Mouse (Mus musculus) kidney, postnatal 36 days (tissue): ENCODE results near the gene Snip1.

Source experiments
- DNase-seq, 2 experiments: peaks; one replicate each; pipeline ENCODE4 v3.0.0; 2021 to 2022; ENCODE audit warnings: mixed read lengths in 2 of 2

Snip1 gene

DNA sequence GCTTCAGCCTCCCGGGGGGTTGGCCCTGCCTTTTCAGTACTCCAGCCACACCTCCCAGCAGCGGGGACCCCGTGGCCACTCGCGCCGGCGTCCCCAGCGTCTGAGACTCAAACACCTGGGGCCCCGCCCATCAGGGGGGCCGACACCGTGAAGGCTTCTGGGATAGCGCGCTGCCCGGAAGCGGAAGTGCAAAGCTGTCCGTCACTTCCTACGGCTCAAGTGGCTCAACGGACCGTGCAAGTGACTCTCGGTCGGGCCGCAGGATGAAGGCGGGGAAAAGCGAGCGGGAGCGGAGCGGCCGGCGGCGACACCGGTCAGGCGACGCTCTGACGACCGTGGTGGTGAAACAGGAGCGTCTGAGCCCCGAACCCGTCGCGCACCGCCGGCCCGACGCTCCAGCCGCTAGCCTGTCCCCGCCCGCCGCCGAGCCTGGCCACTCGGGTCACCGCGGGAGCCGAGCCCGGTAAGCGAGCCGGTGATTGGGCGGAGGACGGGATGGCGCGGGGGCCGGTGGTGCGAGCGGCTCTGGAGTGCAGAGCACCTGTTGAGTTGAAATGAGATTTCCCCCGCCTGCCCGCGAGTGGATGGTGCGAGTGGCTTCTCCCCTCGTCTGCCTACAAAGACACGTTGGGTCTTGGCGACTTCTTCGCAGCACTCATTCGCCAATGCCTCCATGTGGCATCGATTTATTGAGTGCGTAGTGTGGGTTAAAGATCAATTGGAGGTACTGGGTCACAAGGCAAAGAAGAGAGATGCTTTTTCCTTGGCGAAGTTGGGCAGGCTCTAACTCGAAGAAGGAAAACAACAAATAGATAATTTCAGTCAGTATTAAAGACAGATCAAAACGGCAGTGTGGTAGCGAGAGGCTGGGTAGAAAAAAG, at the start of gene Snip1:
TSS of gene Snip1 (plus strand) at position 183 of the 881 bp plus-strand sequence.
- DNase-seq, result peak; percentile 96 to 97

DNA sequence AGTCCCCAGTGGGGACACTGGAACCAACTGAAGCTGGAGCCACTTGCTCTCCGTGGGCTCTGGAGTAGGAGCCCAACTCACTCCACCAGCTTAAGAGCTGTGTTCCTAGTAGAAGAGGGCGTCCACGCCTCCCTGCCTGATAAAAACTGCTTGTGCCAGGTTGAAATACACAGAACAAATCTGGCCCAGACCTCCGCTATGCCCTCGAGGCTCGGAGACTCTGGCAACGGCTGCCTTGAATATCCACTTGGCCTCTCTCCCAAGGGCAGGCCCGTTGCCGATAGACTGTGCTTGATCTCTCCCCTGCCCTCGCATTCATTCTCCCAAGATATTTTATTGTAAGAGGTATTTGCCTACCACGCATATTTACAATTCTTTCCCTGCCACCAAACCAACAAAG, 49.0 kb upstream of the Snip1 start:
- no peak for DNase-seq

DNA sequence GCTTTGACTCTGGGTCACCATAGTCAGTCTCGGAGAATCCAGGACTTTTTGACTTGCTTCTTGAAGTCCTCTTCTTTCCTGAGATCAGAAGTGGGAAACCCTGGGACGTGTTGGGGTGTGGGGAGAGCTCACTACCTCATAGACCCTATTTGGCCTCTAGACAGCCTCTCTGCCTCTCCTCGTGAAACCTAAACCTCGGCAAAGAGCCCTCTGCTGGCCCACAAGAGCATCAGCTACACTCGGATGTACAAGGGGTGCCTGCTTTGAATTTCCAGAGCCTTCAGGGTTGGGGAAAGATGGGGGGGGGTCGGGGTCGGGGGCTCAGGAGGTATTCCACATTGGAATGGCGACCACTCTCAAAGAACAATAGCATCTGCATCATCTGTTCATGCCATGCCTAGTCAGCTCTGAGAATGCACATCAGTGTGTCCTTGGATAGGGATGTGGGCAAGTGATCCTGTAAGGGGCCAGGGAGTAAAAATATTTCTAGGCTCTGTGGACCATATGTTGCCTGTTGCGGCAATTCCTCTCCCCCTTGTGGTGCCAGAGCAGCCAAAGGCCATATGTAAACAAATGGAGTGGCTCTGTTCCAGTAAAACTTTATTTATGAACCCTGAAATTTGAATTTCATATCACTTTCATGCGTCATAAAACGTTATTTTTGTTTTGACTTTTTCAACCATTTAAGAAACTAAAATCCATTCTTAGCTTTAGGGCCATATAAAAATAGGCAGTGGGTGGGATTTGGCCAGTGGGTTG, 45.5 kb upstream of the Snip1 start:
- DNase-seq, result peak in 1 of 2 experiments; percentile 31

DNA sequence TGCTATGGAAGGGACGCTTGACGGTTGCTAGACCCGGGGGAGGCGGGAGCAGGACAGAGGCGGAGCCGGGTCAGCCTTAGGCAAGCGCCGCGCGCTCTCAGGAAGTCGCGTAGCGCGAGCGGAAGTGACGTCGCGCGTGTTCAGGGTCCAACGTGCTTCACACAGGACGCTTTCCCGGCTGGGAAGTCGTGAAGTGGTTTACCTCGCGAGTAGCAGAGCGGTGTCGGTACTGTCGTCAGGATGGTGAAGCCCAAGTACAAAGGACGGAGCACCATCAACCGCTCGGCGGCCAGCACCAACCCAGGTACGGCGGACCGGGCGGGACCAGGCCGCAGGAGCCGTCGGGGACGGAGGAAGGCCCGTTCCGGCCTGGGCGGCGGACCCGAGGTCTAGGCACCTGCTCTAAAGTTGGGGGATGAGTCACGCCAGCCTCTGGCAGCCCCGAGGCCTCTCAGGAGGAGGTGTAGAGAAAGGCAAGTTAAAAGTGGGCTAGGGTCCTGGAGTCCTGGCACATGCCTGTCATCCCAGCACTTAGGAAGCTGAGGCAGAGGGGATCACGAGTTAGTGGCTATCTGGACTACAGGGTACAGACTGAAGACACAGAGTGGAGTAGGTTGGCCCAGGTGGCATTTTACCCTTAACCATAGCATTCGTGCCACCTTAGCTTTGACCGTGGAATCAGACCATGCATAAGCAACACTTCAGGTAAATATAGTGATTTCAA, 36.4 kb upstream of the Snip1 start:
- peak; percentile 97 to 99 for DNase-seq

DNA sequence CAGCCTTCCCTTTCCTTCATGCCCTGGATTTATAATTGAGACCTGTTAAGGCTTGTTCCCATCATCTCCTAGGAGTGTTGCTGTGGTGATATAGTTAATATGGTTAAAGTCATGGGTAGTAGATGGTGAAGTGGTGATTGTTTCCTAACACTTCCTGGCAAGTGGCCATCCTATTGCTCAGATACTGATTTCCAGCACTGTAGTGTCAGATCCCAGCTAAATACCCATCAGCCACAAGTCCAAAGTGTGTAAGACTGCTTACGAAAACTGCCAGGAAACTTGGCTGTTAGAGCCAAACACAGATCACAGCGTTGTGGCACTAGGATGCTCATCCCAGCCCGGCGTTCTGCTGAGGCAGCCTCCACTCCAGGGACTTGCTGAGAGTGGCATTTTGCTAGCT, 32.1 kb upstream of the Snip1 start:
- no peak for DNase-seq

DNA sequence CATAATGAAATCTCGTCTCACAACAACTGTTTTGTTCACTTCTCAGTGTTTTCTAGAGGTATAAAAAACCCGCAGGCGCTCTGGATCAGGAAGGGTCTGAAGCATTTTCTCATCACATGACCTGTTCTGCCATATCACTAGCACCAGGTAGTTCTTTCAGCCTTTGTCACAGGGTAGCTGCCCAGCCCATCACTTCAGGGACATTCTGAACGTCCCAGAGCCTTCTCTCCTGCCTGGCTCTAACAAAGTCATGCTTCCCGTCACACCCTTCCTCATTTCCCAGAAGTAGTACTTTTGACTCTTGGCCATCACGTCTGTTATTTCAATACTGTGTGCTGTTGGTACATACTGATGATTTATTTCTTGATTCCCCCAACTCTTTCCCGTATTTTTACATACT, 22.0 kb upstream of the Snip1 start:
- no peak for DNase-seq

DNA sequence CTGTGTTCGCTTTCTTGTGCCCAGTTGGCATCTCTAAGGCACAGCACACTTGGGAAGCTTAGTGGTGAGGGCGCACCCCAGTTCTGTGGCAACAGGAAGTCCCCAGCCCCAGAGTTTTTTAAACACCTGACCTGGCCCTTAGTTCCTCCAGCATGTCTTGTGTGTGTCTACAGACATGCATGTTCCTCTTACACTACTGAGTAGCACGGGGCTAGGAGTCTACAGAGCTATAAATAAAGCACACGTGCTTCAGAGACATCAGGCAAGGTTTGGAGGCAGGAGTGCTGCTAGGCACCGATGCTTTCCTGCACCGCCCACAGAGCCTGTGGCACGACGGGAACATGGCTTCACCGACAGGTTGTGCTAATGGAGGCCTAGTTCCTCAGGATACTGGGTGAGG, 11.1 kb upstream of the Snip1 start:
- DNase-seq, result no peak

DNA sequence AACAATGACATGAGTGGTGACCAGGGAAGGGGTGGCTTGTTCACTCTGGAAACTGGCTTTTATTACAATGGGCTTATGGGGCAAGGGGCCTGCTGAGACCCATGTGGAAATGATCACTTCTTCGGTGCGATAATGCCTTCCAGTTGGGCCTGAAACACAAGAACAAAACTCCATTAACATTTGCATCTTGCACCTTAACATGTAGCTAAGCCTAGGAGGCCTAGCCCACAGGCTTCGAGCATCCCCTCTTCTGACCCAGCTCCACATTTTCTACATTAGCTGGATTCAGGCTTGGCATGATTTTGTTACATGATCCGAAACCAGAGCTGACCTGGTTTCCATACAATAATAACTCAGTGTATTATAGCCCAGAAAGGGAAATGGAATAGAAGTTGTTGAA, 10.0 kb upstream of the Snip1 start:
- DNase-seq, result no peak

DNA sequence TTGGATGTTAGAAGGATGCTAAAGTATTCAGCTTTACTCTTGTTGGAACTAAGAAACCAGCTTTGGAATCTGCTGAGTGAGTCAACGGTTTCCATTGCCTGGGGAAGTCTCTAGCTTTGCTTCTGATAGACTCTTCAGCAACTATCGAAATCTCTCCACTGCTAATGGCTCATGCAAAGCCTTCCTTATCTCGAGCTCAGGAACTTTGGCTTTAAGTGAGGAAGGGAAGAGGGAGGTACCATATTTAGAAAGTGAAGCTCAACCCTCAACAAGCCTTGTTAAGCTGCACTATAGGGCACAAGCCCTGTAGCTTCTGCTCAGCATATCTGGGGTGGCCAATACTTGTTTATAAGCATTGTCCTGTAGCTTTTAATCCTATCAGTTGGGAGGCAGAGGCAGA, 9.2 kb upstream of the Snip1 start:
- no peak for DNase-seq

DNA sequence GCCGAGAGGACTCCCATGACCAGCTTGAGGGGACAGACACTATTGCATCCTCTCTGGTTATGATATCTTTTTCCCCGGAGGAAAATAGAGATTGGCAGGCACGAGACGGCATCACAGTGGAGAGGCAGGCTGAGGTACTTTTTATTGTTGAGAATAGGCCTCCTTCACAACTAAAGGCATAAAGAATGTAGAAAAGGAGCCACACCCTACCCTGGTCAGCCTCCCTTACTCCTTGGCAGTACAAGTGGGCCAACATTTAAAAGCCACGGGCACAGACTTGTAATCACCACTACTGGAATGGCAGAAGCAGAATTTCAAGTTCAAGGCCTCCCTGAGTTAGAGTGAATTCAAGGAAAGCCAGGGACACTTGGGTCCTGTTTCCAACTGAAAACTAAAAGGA, 8.4 kb upstream of the Snip1 start:
- DNase-seq, result no peak

DNA sequence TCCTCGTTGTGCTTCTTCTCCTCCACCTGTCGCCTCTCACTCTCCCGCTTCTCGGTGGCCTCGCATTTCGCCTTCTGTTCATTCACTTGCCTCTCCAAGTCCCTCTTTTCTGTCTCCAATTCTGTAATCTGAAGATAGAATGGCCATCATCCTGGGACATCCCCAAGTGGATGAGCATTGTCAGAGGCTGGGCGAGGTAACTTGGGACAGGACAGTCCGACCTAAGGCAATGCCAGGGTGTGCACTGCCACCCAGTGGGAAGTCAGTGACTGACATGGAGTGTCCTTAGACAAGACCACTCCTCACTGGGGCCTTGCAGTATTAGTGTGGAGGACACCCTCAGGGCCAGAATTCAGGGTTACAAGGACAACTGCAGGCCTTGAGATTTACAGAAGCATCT, 7.4 kb upstream of the Snip1 start:
- DNase-seq, result peak; percentile 47 to 76

DNA sequence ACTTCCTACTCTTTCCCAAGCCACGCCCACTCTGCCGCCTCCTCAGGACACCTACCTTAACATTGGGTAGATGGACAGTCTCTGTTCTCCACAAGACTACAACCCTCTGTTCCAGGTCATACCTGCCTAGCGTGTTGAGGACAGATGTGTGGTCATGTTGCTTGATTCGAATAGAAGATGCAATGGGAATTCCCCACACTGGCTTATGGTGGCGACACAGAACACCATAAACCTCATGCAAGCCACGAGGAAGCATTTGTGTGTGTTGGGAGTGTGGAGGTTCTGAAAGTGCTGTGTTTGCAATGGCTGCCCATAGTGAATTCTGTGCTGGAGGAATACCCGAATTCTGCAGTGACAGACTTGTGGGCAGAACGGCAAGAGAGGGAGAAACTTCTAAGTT, 2.6 kb upstream of the Snip1 start:
- DNase-seq, result no peak

DNA sequence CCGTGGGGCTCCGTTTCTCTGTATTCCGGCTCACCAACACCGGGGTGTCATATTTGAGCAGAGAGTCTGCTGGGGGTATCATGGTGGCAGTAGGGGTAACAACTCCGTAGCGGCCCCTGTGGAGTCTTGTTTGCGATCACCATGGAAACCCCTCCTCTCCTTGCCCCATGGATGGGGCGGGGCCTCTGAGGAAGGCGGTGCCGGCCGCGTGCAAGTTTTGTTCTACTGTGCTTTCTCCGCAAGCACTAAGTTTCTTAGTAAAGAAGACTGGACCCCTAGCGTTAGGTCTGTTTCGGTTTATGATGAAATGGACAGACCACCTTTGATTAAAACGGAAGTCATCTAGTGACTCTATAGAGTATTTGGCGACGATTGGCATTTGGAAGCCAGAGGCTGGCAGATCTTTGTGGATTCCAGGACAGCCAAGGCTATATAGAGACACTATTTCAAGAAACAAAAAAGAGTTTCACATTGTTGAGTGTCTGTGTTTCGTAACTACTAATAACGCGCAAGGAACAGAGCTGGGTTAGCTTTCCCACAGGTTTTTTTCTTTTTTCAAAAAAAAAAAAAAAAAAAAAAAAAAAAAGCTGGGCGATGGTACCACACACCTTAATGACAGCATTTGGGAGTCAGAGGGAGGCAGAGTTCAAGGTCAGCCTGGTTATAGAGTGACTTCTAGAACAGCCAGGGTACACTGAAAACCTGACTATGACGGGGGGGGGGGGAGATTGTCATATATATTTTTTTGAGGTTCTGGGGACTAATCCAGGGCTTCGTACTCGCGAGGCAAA, 760 bp upstream of the Snip1 start, which contains the start of gene Dnali1:
TSS of gene Dnali1 (minus strand) at position 187 of the 791 bp plus-strand sequence.
- DNase-seq, result peak; percentile 72 to 85

DNA sequence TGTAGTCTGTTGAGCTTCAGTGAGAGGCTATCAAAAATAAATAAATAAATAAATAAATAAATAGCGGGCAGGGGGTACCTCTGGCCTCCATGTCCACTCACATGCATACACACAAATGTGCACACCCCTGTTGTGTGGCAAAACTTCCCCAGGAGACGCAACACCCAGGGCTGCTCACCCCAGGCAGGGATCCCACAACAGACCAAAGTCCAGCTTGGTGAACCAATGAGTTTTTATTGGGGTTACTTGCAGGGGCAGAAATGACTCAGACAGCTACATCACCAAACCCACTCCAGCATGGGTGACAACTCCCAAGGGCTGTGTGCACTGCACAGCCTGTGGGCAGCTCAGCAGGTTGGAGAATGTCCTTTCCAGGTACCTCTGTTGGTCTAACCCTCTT, 11.2 kb downstream of the Snip1 start:
- DNase-seq, result peak in 1 of 2 experiments; percentile 23

DNA sequence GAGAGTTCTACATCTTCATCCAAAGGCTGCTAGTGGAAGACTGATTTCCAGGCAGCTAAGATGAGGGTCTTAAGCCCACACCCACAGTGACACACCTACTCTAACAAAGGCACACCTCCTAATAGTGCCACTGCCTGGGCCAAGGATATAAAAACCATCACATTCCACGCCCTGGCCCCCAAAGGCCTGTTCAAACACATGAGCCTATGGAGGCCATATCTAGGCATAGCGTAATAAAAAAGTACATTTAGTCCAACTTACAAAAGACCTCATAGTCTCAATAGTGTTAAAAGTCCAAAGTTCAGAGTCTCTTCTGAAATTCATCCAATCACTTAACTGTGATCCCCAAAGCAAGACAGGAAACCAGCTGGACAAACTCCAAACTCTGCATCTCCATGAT, 12.2 kb downstream of the Snip1 start:
- no peak for DNase-seq

DNA sequence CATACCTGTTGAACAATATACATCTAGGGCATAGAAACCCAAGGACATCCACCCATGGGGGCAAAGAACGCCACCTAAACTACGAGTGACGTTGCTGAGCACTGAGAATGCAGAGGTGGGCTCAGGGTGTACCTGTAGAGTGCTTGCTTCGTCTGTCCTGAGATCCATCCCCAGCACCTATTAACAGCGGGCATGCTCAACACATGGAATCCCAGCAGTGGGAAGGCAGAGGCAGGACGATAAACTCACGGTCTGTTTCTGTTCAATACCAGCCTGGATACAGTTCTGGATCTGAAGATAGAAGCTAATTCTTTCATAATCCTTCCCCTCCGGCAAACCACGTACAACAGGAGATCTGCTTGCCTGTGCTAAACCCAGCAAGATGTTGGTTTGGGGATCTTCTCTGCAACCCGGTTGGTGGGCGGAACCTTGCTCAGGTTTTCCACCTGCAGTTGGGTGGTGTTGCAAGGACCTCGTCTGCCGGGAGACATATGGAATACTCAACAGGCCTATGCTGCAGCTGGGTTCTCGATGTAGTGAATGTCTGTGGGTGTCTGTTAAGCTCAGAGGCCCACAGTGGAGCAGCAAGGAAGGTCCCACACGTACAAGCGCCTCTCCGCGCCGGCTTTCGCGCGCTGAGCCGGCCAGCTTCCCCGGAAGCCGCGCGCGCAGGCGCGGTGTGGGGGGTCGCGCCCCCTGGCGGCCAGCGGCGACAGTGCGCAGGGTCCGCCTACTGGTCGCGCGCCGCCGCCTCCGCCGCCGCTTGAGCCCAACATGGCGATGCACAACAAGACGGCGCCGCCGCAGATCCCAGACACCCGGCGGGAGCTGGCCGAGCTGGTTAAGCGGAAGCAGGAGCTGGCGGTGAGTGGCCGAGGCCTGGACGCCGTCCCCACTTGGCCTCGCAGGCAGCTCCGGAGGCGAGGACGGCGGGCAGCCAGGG, 18.2 kb downstream of the Snip1 start, which contains the start of gene Meaf6:
TSS of gene Meaf6 (plus strand) at position 732 of the 943 bp plus-strand sequence.
- peak; percentile 86 to 94 for DNase-seq

DNA sequence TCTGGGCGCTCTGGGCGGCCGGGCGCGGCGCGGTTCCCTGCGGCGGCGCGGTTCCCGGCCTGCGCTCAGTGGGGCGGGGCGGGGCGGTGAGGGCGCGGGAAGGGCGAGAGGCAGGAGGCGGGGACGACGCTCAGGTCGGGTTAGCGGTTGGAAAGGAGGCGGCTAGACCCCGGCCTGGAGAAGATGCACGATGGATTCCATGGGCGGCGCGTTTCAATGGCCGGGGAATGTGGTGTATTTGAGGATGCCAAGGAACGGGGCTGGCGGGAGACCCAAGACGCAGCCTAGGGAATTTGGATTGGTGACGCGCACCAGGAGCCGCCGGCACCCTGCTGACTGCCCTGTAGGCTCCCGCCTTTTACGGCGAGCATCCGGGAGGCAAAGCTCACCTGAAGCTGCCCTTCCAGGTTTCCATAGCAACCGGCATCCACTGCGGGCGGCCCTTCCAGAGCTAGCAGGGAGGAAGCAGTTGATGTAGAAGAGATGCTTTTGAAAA, 18.9 kb downstream of the Snip1 start:
- DNase-seq, result peak; percentile 66 to 90

DNA sequence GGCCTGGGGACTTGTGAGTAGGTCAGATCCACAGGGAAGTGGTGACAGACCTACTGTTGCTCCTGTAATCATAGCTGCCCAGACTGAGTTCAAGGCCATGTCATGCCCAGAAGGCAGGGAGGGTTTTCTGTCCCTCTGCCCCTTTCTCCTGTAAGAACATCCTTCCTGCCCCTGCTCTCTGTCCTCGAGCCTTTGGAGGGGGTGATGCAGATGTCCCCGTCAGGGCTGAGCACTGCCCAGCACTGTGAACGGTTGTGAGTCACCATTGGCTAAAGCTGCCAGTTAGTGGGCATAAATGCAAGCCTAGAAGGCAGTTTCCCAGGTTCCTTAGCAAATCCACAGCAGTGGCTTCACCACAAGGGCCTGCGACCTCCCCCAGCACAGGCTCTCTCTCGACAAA, 26.6 kb downstream of the Snip1 start:
- no peak for DNase-seq

DNA sequence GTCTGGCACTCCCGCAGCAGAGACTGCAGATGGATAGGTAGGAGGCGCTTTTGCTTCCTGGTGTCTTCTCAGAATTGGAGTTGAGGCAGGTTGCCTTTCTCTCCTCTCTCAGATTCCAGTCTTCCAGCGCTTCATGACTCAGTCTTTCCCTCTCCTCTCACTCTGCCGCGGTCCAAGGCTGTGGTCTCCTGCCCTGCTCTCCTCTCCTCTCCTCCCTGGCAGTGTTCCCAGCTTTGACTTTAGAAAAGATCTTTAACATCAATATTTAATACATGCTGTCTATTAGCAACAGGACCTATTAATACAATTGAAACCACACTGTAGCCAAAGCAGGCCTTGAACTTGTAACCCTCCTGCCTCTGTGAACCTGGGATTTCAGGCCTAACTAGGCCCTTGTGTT, 29.6 kb downstream of the Snip1 start:
- DNase-seq, result no peak

DNA sequence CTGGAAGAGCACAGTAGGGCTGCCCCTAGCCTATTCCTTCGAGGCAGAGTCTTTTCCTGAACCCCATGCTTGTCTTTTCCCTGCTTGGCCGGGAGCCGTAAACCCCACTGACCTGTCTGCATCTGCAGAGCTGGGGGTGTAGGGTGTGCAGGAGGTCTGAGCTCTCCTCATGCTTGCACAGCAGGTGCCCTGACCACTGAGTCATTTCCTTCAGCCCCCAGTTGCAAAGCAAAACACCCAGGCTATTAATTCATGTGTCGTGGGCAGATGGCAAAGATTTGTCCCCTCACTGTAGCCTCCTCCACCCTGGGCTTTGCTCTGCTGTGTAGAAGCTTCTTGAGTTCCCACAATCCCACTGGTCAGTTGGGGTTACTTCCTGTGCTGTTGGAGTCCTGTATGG, 30.9 kb downstream of the Snip1 start:
- no peak for DNase-seq

DNA sequence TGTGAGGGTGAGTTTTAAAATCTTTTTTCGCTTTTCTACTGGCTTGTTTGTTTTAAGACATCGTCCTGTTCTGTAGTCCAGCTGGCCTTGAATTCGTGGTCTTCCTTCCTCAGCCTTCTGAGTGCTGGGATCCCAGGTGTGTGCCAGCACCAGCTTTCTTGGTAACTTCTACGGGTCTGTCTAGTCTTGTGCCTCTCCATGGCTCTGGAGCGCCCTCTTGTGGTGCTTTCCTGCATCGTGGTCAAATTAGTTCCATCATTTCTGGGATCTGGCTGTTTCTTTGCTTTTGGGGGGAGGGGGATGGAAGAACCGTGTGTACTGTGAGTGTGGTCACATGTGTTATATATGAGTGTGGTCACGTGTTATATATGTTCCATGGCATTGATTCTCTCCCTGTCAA, 33.0 kb downstream of the Snip1 start:
- DNase-seq, result peak; percentile 71 to 94
